9 mouse cellular contexts compared by ENCODE assay signal in genomic region chr11:94329270-94329891, GRCm38 (mm10). TPM values are rescaled to one million over a fixed set of nuclear protein-coding genes. Genes with fewer than 3 reads are reported as not detected.
DNase-seq lines count a peak whose midpoint lies in the region; ATAC-seq and TF ChIP-seq lines count a peak whose summit lies in the region.
"Had no signal": no experiment of that assay in that cellular context is flagged by ENCODE, and none has a peak within 500 bp of the region (broad histone marks: within the 10 kb centered on the region; RNA-seq: fewer than 3 reads in every experiment).

No protein-coding gene starts in this region.

- no peaks in the 10 kb centered on the region for H3K27me3 ChIP-seq in embryonic facial prominence, embryonic 11.5 days (ENCODE audit: control insufficient read depth, insufficient read depth, low read length)
- no peaks in the 10 kb centered on the region for H3K27me3 ChIP-seq in heart, embryonic 16.5 days (ENCODE audit: control insufficient read depth, insufficient read depth, low read length)
- H3K27me3 ChIP-seq in lung, embryonic 14.5 days (ENCODE audit: insufficient read depth, low read length), result no peaks in the 10 kb centered on the region

- ATAC-seq in embryonic facial prominence, embryonic 11.5 days (replicated peaks; ENCODE audit: insufficient number of reproducible peaks, low FRiP score, low TSS enrichment, low read depth), result no peak
- no peak for ATAC-seq in heart, embryonic 16.5 days (replicated peaks; ENCODE audit: extremely low read depth, insufficient read depth, low FRiP score)
- no peak for ATAC-seq in lung, embryonic 14.5 days (ENCODE audit: insufficient read depth)

- peak; percentile 75 for DNase-seq in 416B (ENCODE audit: low read depth)
- peak; percentile 56 for DNase-seq in Muller cell, postnatal 12 days (ENCODE audit: inconsistent ontology term)
- peak; percentile 65 for DNase-seq in embryonic facial prominence, embryonic 11.5 days (ENCODE audit: low spot score)
- peak; percentile 75 for DNase-seq in layer of hippocampus, adult 11-12 months (ENCODE audit: low spot score)
- peak; percentile 77 for DNase-seq in lung, embryonic 14.5 days
- peak; percentile 46 for DNase-seq in retina, postnatal 7 days (ENCODE audit: low read depth, low spot score)
- no peak for DNase-seq in spleen, adult 12 weeks (ENCODE audit: low spot score)

- H3K36me3 ChIP-seq in embryonic facial prominence, embryonic 11.5 days (replicated peaks; ENCODE audit: control insufficient read depth, insufficient read depth, low read depth, low read length), result peaks cover under 1% of the 10 kb centered on the region; the same call in 1 of the 2 replicates
- peaks cover under 1% of the 10 kb centered on the region; the same call in 1 of the 2 replicates for H3K36me3 ChIP-seq in heart, embryonic 16.5 days (ENCODE audit: control insufficient read depth, insufficient read depth)
- H3K36me3 ChIP-seq in lung, embryonic 14.5 days (ENCODE audit: insufficient read depth), result peaks cover 8% of the 10 kb centered on the region

- no peaks in the 10 kb centered on the region for H3K4me1 ChIP-seq in embryonic facial prominence, embryonic 11.5 days (ENCODE audit: control insufficient read depth, insufficient read depth, low read length)
- H3K4me1 ChIP-seq in heart, embryonic 16.5 days (ENCODE audit: control insufficient read depth, insufficient read depth, low read length), result peaks cover 24% of the 10 kb centered on the region
- peaks cover 16% of the 10 kb centered on the region for H3K4me1 ChIP-seq in lung, embryonic 14.5 days (ENCODE audit: insufficient read depth)

- TF ChIP-seq CTCF in lung, embryonic 14.5 days (IDR thresholded peaks at IDR 0.05; ENCODE audit: low read depth), result peak; percentile 59

- no peak overlapping the region for H3K27ac ChIP-seq in embryonic facial prominence, embryonic 11.5 days (replicated peaks; ENCODE audit: low read depth, low read length)
- no peak overlapping the region for H3K27ac ChIP-seq in heart, embryonic 16.5 days (ENCODE audit: low read length)
- H3K27ac ChIP-seq in lung, embryonic 14.5 days (ENCODE audit: low read depth), result no peak overlapping the region; the same call in 1 of the 2 replicates

- no peak overlapping the region for H3K4me3 ChIP-seq in embryonic facial prominence, embryonic 11.5 days (ENCODE audit: low read depth, low read length)
- H3K4me3 ChIP-seq in heart, embryonic 16.5 days (ENCODE audit: low read length), result no peak overlapping the region
- H3K4me3 ChIP-seq in lung, embryonic 14.5 days (ENCODE audit: low read depth, low read length), result peak overlapping the region; percentile 71; the same call in 1 of the 2 replicates

- H3K9me3 ChIP-seq in embryonic facial prominence, embryonic 11.5 days (replicated peaks; ENCODE audit: control insufficient read depth, low read length), result no peaks in the 10 kb centered on the region
- H3K9me3 ChIP-seq in heart, embryonic 16.5 days (replicated peaks; ENCODE audit: control insufficient read depth, low read length), result no peaks in the 10 kb centered on the region
- no peaks in the 10 kb centered on the region for H3K9me3 ChIP-seq in lung, embryonic 14.5 days (ENCODE audit: low read depth, low read length)

- no peak overlapping the region for H3K4me2 ChIP-seq in embryonic facial prominence, embryonic 11.5 days (ENCODE audit: low read depth, low read length)
- peak overlapping the region; percentile 65 for H3K4me2 ChIP-seq in heart, embryonic 16.5 days (ENCODE audit: low read depth, low read length)
- peak overlapping the region; percentile 63 for H3K4me2 ChIP-seq in lung, embryonic 14.5 days

- 53% methylated on average over 4 of the region's 4 CpGs for WGBS in embryonic facial prominence, embryonic 11.5 days
- WGBS in heart, embryonic 16.5 days, result 36% methylated on average over 4 of the region's 4 CpGs
- WGBS in lung, embryonic 14.5 days, result 44% methylated on average over 4 of the region's 4 CpGs

- no peak overlapping the region for H3K9ac ChIP-seq in embryonic facial prominence, embryonic 11.5 days (replicated peaks; ENCODE audit: low read length)
- 0 out of 2 replicates have a peak overlapping the region, but pooled peaks have one; percentile 13 for H3K9ac ChIP-seq in heart, embryonic 16.5 days (ENCODE audit: low read length)
- H3K9ac ChIP-seq in lung, embryonic 14.5 days, result no peak overlapping the region

RNA-seq across cellular contexts. Expression of gene Ankrd40, which starts 1.6 kb away (rescaled TPM):
- 19.9 and 23.5 TPM in 2 replicates for polyA plus RNA-seq in embryonic facial prominence, embryonic 11.5 days (2014; fragmentation: Nextera tagmentation; extraction: Ambion mirVana)
- polyA plus RNA-seq in heart, embryonic 16.5 days (2015; fragmentation: Nextera tagmentation; extraction: Ambion mirVana), result 17.5 and 22.6 TPM in 2 replicates
- polyA plus RNA-seq in lung, embryonic 14.5 days (2014; fragmentation: Nextera tagmentation; extraction: Ambion mirVana), result 29.8 and 30.9 TPM in 2 replicates

RNA-seq across cellular contexts. Expression of gene Luc7l3, which starts 7.6 kb away (rescaled TPM):
- polyA plus RNA-seq in embryonic facial prominence, embryonic 11.5 days (2014; fragmentation: Nextera tagmentation; extraction: Ambion mirVana), result 114 and 126 TPM in 2 replicates
- polyA plus RNA-seq in heart, embryonic 16.5 days (2015; fragmentation: Nextera tagmentation; extraction: Ambion mirVana), result 62.4 and 73.2 TPM in 2 replicates
- 93.2 and 95.8 TPM in 2 replicates for polyA plus RNA-seq in lung, embryonic 14.5 days (2014; fragmentation: Nextera tagmentation; extraction: Ambion mirVana)

RNA-seq across cellular contexts. Expression of gene Gm21885, which starts 47.7 kb away (rescaled TPM):
- 0.29 TPM in 1 of 2 replicates, not detected in the other for polyA plus RNA-seq in embryonic facial prominence, embryonic 11.5 days (2014; fragmentation: Nextera tagmentation; extraction: Ambion mirVana)
- not detected in 2 replicates for polyA plus RNA-seq in heart, embryonic 16.5 days (2015; fragmentation: Nextera tagmentation; extraction: Ambion mirVana)
- 0.41 and 0.68 TPM in 2 replicates for polyA plus RNA-seq in lung, embryonic 14.5 days (2014; fragmentation: Nextera tagmentation; extraction: Ambion mirVana)
- polyA plus RNA-seq: erythroblast, embryonic 14.5 days had no signal
